Mouse (Mus musculus) liver, embryonic 16.5 days (tissue): ENCODE data around the gene Naa25. TPM values are rescaled to one million over a fixed set of nuclear protein-coding genes. Genes with fewer than 3 reads are reported as not detected.

Source experiments
- ATAC-seq: fragments of 200-750 bp; cut with Nextera tagmentation; 2 replicates; pipeline ENCODE4 v1.8.0; 2017; ENCODE audit warnings: low read depth, mild to moderate bottlenecking, moderate number of reproducible peaks, moderate library complexity
- H3K27ac ChIP-seq: fragments of 300-500 bp; sonication (generic); 2 replicates; pipeline ENCODE4 v1.5.1; 2014; ENCODE audit warnings: mild to moderate bottlenecking, low read length
- H3K27me3 ChIP-seq: fragments of 300-500 bp; sonication (generic); 2 replicates; pipeline ENCODE4 v1.6.1; 2014; ENCODE audit warnings: low read depth, low read length, mixed read lengths; ENCODE audit not compliant: control insufficient read depth, insufficient read depth
- H3K36me3 ChIP-seq: fragments of 300-500 bp; sonication (generic); 2 replicates; pipeline ENCODE4 v1.6.1; 2014; ENCODE audit warnings: mild to moderate bottlenecking; ENCODE audit not compliant: control insufficient read depth, insufficient read depth
- H3K4me1 ChIP-seq: fragments of 300-500 bp; sonication (generic); 2 replicates; pipeline ENCODE4 v1.6.1; 2014; ENCODE audit warnings: low read depth, low read length, mixed read lengths; ENCODE audit not compliant: control insufficient read depth
- H3K4me2 ChIP-seq: fragments of 300-500 bp; sonication (generic); 2 replicates; pipeline ENCODE4 v1.6.1; 2014; ENCODE audit warnings: low read depth, low read length, mixed read lengths
- H3K4me3 ChIP-seq: fragments of 300-500 bp; sonication (generic); 2 replicates; pipeline ENCODE4 v1.5.1; 2014; ENCODE audit warnings: low read depth, mild to moderate bottlenecking, low read length
- H3K9ac ChIP-seq: fragments of 300-500 bp; sonication (generic); 2 replicates; pipeline ENCODE4 v1.6.1; 2014; ENCODE audit warnings: low read depth, low read length
- H3K9me3 ChIP-seq: fragments of 300-500 bp; sonication (generic); replicated peaks from 2 replicates; pipeline ENCODE4 v1.6.1; 2016; ENCODE audit warnings: low read length; ENCODE audit not compliant: control insufficient read depth
- WGBS: fragments of 180-500 bp; shearing (Covaris S2); extraction: QIAGEN DNeasy Blood & Tissue Kit; methylation state at CpG from one replicate; pipeline ENCODE4 v1.1.7; 2014; ENCODE audit not compliant: insufficient replicate concordance; 5-methylcytosine and 5-hydroxymethylcytosine counted together
- polyA plus RNA-seq: library from polyadenylated mRNA; unstranded; fragments of >200 nt; fragmentation: Nextera tagmentation; extraction: Ambion mirVana; gene quantifications from 2 replicates; pipeline ENCODE4 v1.2.1, GENCODE M21; 2015

The Naa25 gene
- polyA plus RNA-seq, 1 experiment from 2014 or later: 16.8 TPM

DNA sequence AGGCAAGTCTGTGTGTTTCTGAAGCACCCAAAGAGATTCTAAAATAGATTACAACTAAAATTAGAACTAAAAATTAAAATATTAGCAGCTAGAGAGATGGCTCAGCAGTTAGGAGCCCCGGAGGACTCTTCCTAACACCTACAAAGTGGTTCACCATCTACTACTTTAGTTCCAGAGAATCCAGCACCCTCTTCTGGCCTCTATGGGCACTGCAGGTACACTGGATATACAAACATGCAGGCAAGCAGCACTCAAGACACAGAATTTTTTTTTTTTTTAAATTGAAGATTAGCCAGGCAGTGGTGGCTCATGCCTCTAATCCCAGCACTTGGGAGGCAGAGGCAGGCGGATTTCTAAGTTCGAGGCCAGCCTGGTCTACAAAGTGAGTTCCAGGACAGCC, 45.8 kb downstream of the Naa25 start:
- Histone ChIP-seq H3K9ac (no peak overlapping the region), H3K36me3 (peaks cover 63% of the 10 kb centered on the region), H3K27ac (no peak overlapping the region), H3K9me3 (no peaks in the 10 kb centered on the region), H3K4me2 (no peak overlapping the region), H3K4me1 (no peaks in the 10 kb centered on the region), H3K4me3 (no peak overlapping the region), H3K27me3 (no peaks in the 10 kb centered on the region)
- ATAC-seq: no peak
- 72% methylated on average over 3 of the region's 3 CpGs for WGBS

DNA sequence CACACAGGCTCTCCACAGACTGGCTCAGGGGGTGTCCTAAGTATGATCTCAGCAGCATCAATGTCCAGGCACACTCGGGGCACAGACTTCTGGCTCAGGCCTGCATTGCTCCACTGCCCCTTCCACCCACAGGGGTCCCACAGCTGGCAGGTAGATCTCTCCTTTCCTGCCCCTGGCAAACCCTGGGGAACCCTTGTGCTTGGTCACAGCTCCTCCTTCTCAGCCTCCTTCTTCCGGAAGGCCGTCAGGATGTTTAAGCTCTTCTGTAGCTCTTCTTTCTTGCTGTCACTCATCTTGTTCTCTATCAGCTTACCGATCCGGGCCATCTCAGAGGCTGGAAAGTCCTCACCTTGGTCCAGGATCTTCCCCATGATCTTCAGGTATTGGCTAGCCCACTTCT, 47.1 kb downstream of the Naa25 start:
- H3K36me3 ChIP-seq: peaks cover 53% of the 10 kb centered on the region
- no peak overlapping the region for H3K4me2 ChIP-seq
- WGBS: 81% methylated on average over 5 of the region's 5 CpGs
- no peak overlapping the region for H3K9ac ChIP-seq
- no peak overlapping the region for H3K27ac ChIP-seq
- no peaks in the 10 kb centered on the region for H3K9me3 ChIP-seq
- H3K4me1 ChIP-seq: no peaks in the 10 kb centered on the region
- H3K27me3 ChIP-seq: no peaks in the 10 kb centered on the region
- ATAC-seq: no peak
- no peak overlapping the region for H3K4me3 ChIP-seq

DNA sequence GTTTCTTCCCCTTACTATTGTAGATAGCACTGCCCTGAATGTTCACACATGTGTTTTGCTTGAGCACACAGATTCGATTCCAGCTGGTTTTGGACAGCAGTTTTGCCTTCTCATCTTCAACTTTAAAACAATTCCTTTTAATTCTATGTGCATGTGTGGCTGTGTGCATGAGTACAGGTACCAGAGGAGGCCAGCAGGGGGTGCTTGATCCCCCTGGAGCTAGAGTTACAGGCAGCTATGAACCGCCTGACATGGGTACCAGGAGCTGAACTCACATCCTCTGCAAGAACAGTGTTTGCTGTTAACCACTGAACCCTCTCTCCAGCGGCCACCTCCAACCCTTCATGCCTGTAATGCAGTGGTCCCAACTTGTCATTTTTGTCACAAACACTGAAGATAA, 50.7 kb downstream of the Naa25 start:
- no peak overlapping the region for H3K9ac ChIP-seq
- H3K27me3 ChIP-seq: no peaks in the 10 kb centered on the region
- no peak overlapping the region for H3K4me2 ChIP-seq
- no peaks in the 10 kb centered on the region for H3K9me3 ChIP-seq
- ATAC-seq: no peak
- 83% methylated on average over 3 of the region's 3 CpGs for WGBS
- no peak overlapping the region for H3K27ac ChIP-seq
- H3K36me3 ChIP-seq: peaks cover 33% of the 10 kb centered on the region
- H3K4me3 ChIP-seq: no peak overlapping the region
- peaks cover 17% of the 10 kb centered on the region for H3K4me1 ChIP-seq

GRCm38 (mm10) chr5:121449976-121450375, 52.2 kb downstream of the Naa25 start:
- no peak overlapping the region for H3K4me2 ChIP-seq

DNA sequence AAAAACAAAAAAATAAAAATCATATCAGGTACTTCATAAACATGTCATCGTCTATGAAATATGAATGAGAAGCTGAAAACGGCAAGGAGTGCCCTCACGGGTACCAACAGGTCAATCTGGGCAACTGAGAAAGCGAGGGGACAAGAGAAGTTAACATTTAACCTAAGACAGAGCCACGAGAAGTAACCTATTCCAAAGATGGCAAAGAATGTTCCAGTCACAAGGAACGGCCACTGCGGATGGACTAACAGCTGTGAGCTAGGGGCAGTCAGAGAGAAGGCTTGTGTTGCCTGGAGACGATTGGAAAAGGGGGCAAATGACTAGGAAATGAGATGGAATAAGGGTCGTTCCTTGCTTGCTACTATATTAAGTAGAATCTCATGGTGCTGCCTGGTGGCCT, 52.7 kb downstream of the Naa25 start:
- Histone ChIP-seq H3K9ac (no peak overlapping the region), H3K4me2 (peak overlapping the region; percentile 87), H3K36me3 (peaks cover 18% of the 10 kb centered on the region), H3K27me3 (no peaks in the 10 kb centered on the region), H3K4me3 (peak overlapping the region; percentile 0; the same call in 1 of the 2 replicates), H3K27ac (no peak overlapping the region), H3K9me3 (no peaks in the 10 kb centered on the region), H3K4me1 (peaks cover 25% of the 10 kb centered on the region)
- ATAC-seq: no peak
- 67% methylated on average over 9 of the region's 9 CpGs for WGBS

More at GRCm38 (mm10) chr5:121449976-121450375, 52.2 kb downstream of the Naa25 start:
- Histone ChIP-seq H3K27me3 (no peaks in the 10 kb centered on the region), H3K36me3 (peaks cover 23% of the 10 kb centered on the region), H3K27ac (no peak overlapping the region), H3K9ac (no peak overlapping the region), H3K4me1 (peaks cover 24% of the 10 kb centered on the region), H3K4me3 (no peak overlapping the region), H3K9me3 (no peaks in the 10 kb centered on the region)
- ATAC-seq: no peak
- 47% methylated on average over 6 of the region's 6 CpGs for WGBS

- H3K27me3 ChIP-seq: no peaks in the 10 kb centered on the region
- ATAC-seq: no peak
- H3K9ac ChIP-seq: peak overlapping the region; percentile 95
- 8% methylated on average over 8 of the region's 8 CpGs for WGBS
- H3K4me3 ChIP-seq: peak overlapping the region; percentile 93
- H3K36me3 ChIP-seq: peaks cover 18% of the 10 kb centered on the region
- peaks cover 32% of the 10 kb centered on the region for H3K4me1 ChIP-seq
- H3K27ac ChIP-seq: peak overlapping the region; percentile 92
- no peaks in the 10 kb centered on the region for H3K9me3 ChIP-seq
- peak overlapping the region; percentile 87 for H3K4me2 ChIP-seq
Measured at GRCm38 (mm10) chr5:121451203-121451602, 53.5 kb downstream of the Naa25 start.

DNA sequence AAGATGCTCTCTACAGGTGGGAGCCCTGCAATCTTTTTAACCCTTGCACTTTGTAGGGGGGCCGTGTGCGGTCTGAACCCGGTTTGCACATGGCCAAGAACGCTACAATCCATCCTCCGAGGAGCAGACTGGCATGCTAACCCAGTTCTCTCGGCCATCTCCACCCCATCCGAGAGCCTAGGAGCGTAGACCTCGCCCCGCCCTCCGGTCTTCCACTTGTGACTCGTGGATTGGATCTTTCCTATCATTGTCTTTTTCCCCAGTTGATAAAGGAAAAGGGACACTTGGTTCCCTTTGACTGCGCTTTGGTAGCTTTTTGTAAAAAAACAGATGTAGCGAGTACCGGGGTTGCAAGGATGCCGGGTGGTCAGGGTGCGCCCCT, 53.9 kb downstream of the Naa25 start, which contains the start of gene Tmem116:
Gene Tmem116 (plus strand): TSS at position 250 of the 382 bp plus-strand sequence.
- Histone ChIP-seq H3K4me3 (peak within 1 kb of the TSS; percentile 93), H3K36me3 (peaks cover 14% of the 10 kb centered on the region), H3K9me3 (no peaks in the 10 kb centered on the region), H3K4me2 (peak within 1 kb of the TSS; percentile 96), H3K27ac (peak within 1 kb of the TSS; percentile 92), H3K9ac (peak within 1 kb of the TSS; percentile 97), H3K27me3 (no peaks in the 10 kb centered on the region), H3K4me1 (peaks cover 34% of the 10 kb centered on the region)
- ATAC-seq: peak; percentile 43
- under 1% methylated on average over 17 of the region's 17 CpGs for whole genome bisulfite sequencing

DNA sequence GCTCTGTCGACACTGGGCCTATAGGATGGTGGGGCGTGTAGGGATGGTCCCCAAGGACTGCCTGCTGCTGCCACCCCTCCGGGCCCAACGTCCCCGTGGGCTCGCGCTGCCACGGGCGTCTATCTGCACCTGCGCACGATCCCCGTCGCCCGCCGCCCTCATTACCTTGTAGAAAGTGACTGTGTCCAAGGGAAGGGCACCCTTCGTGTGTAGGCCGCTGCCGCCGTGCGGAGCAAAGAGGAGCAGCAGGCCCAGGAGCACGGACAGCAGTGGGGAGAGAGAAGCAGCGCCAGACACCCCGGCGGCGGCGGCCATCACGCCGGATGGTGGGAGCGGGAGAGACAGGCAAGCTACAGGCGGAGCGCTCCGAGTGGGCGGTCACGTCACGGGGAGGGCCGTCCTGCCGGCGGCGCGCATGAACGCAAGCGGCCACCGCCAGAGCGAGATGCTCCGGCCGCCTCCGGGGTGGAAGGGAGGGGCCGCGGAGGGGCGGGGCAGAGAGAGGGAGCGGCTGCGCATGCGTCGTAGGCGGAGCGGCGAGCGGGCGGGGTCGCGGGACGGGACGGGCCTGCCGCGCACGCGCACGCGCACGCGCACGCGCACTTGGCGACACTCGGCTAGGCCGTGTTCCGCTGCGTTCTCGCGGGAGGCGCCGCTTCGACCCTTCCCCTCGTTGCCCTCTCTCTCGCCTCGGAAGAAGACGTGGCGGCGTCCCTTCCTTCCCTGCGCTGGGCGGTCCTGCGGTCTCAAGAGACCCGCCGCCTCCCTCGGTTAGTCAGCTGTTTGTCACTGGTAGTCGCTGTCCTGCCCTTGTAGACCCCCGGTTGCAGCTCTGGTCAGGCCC, 54.5 kb downstream of the Naa25 start, which contains the start of gene Erp29:
Gene Erp29 (minus strand): TSS at position 481 of the 844 bp plus-strand sequence.
- Histone ChIP-seq H3K9me3 (no peaks in the 10 kb centered on the region), H3K27ac (peak within 1 kb of the TSS; percentile 92), H3K4me3 (peak within 1 kb of the TSS; percentile 93), H3K36me3 (peaks cover 9% of the 10 kb centered on the region), H3K4me1 (peaks cover 34% of the 10 kb centered on the region), H3K4me2 (peak within 1 kb of the TSS; percentile 96), H3K9ac (peak within 1 kb of the TSS; percentile 97), H3K27me3 (no peaks in the 10 kb centered on the region)
- WGBS: under 1% methylated on average over 86 of the region's 97 CpGs
- peak; percentile 96 for ATAC-seq

- ATAC-seq: no peak
- H3K4me3 ChIP-seq: peak overlapping the region; percentile 93
- WGBS: 4% methylated on average over 9 of the region's 9 CpGs
- peak overlapping the region; percentile 97 for H3K9ac ChIP-seq
- H3K27me3 ChIP-seq: no peaks in the 10 kb centered on the region
- peaks cover 8% of the 10 kb centered on the region for H3K36me3 ChIP-seq
- H3K27ac ChIP-seq: peak overlapping the region; percentile 89
- H3K4me1 ChIP-seq: peaks cover 34% of the 10 kb centered on the region
- H3K4me2 ChIP-seq: peak overlapping the region; percentile 96
- H3K9me3 ChIP-seq: no peaks in the 10 kb centered on the region
Measured at GRCm38 (mm10) chr5:121452906-121453305, 55.2 kb downstream of the Naa25 start.
